Mouse (Mus musculus) ES-Bruce4 (cell line): ENCODE measurements around the gene H2-Ke6.

Experiments used
- CTCF ChIP-seq: IDR thresholded peaks from one replicate; pipeline ENCODE4 v1.8.1; 2011; ENCODE audit warnings: low read depth, low read length
- EP300 ChIP-seq: IDR thresholded peaks from 2 replicates; pipeline ENCODE4 v1.6.1; 2011; ENCODE audit warnings: low read depth, low read length; ENCODE audit not compliant: insufficient read depth
- POLR2A ChIP-seq: IDR thresholded peaks from one replicate; pipeline ENCODE4 v1.8.1; 2011; ENCODE audit warnings: low read length; ENCODE audit not compliant: insufficient read depth

- TF ChIP-seq CTCF (no peak), POLR2A (no peak), EP300 (no peak)
These were observed 21.3 kb downstream of the H2-Ke6 start for GRCm38 (mm10) chr17:34006570-34006969.
